Mouse (Mus musculus): ENCODE measurements around the gene Fbxl14.

The Fbxl14 gene

GRCm38 (mm10) chr6:119492630-119493014 is 13.2 kb downstream of the Fbxl14 start:
- no peak for DNase-seq (ENCODE audit: low spot score in 2 of 2)

- peak in 1 of 2 experiments; percentile 42 for DNase-seq (ENCODE audit: low spot score in 2 of 2)
Measured at GRCm38 (mm10) chr6:119499271-119499670, 19.8 kb downstream of the Fbxl14 start.

GRCm38 (mm10) chr6:119500086-119500485 is 20.6 kb downstream of the Fbxl14 start:
- no peak for DNase-seq (ENCODE audit: low spot score in 2 of 2)

- DNase-seq (ENCODE audit: low spot score in 2 of 2): no peak
Measured at GRCm38 (mm10) chr6:119502031-119502430, 22.6 kb downstream of the Fbxl14 start.

- DNase-seq (ENCODE audit: low spot score in 2 of 2): no peak
Measured at GRCm38 (mm10) chr6:119504756-119505155, 25.3 kb downstream of the Fbxl14 start.

GRCm38 (mm10) chr6:119505525-119506225 is 26.2 kb downstream of the Fbxl14 start:
- DNase-seq (ENCODE audit: low spot score in 2 of 2): no peak

GRCm38 (mm10) chr6:119508221-119508620 is 28.8 kb downstream of the Fbxl14 start:
- no peak for DNase-seq (ENCODE audit: low spot score in 2 of 2)

GRCm38 (mm10) chr6:119508634-119509375 is 29.3 kb downstream of the Fbxl14 start:
- DNase-seq (ENCODE audit: low spot score in 2 of 2): no peak

- no peak for DNase-seq (ENCODE audit: low spot score in 2 of 2)
Measured at GRCm38 (mm10) chr6:119509437-119510037, 30.1 kb downstream of the Fbxl14 start.

- DNase-seq (ENCODE audit: low spot score in 2 of 2): no peak
Measured at GRCm38 (mm10) chr6:119512701-119513100, 33.2 kb downstream of the Fbxl14 start.

- DNase-seq (ENCODE audit: low spot score in 2 of 2): no peak
Measured at GRCm38 (mm10) chr6:119513452-119513851, 34.0 kb downstream of the Fbxl14 start.

- DNase-seq (ENCODE audit: low spot score in 2 of 2): no peak
Measured at GRCm38 (mm10) chr6:119514085-119514484, 34.6 kb downstream of the Fbxl14 start.

- DNase-seq (ENCODE audit: low spot score in 2 of 2): no peak
Measured at GRCm38 (mm10) chr6:119520731-119521130, 41.3 kb downstream of the Fbxl14 start.

GRCm38 (mm10) chr6:119521482-119521900 is 42.0 kb downstream of the Fbxl14 start:
- DNase-seq (ENCODE audit: low spot score in 2 of 2): no peak

- DNase-seq (ENCODE audit: low spot score in 2 of 2): no peak
Measured at GRCm38 (mm10) chr6:119521931-119522391, 42.5 kb downstream of the Fbxl14 start.

GRCm38 (mm10) chr6:119526498-119526897 is 47.0 kb downstream of the Fbxl14 start:
- DNase-seq (ENCODE audit: low spot score in 2 of 2): no peak

GRCm38 (mm10) chr6:119529659-119530058 is 50.2 kb downstream of the Fbxl14 start:
- no peak for DNase-seq (ENCODE audit: low spot score in 2 of 2)
